Mouse (Mus musculus): Measurements from ENCODE around the gene Card14. TPM values are rescaled to one million over a fixed set of nuclear protein-coding genes. Genes with fewer than 3 reads are reported as not detected.
"Not testable (repeated sequence)": the region's sequence is repeated elsewhere in the genome, so short reads cannot be mapped to it uniquely, and the experiment has no call there.

The Card14 gene
- polyA plus RNA-seq (2012; rRNA removed) = 0.18 and 0.22 TPM in 2 replicates

DNA sequence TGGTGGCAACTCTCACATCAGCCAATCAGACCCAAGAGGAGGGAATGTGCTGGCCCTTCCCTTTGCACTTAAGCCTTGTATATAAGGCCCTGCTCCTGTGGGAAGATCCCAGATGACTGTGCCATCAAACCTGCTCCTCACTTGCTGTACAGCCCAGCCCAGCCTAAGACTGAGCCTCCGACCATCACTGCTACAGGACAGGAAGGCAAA lies at the start of gene Card14:
Gene Card14, plus strand, starts transcription at position 111 of the 210 bp plus-strand sequence.
- DNase-seq (ENCODE audit: low read depth) = no peak
- TF ChIP-seq POLR2A (IDR thresholded peaks at IDR 0.05; ENCODE audit: borderline replicate concordance, extremely low read depth, insufficient read depth, insufficient read length, poor library complexity, severe bottlenecking) = no peak
- no peak for TF ChIP-seq CTCF (IDR thresholded peaks at IDR 0.05; ENCODE audit: borderline replicate concordance, extremely low read depth, insufficient read depth, insufficient read length)

DNA sequence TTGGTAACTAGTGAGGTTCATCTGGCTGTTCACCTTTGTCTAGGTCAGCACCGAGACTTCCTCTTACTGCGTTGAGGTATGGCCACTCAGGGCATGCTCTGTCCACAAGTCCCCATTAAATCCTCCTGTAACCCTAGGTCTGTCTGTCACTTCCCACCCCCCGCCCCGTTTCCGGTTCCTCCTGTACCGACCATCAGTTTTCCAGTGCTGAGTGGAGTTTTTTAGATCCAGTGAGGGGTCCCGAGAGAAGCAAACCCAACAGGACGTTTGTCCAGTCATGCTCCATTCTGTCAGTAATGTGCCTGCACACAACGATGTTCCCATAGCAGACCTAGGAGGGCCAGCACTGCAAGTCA lies 49.4 kb upstream of the Card14 start:
- no peak for DNase-seq (ENCODE audit: low read depth)
- TF ChIP-seq CTCF (IDR thresholded peaks at IDR 0.05; ENCODE audit: borderline replicate concordance, extremely low read depth, insufficient read depth, insufficient read length) (no peak), POLR2A (IDR thresholded peaks at IDR 0.05; ENCODE audit: borderline replicate concordance, extremely low read depth, insufficient read depth, insufficient read length, poor library complexity, severe bottlenecking) (no peak)

DNA sequence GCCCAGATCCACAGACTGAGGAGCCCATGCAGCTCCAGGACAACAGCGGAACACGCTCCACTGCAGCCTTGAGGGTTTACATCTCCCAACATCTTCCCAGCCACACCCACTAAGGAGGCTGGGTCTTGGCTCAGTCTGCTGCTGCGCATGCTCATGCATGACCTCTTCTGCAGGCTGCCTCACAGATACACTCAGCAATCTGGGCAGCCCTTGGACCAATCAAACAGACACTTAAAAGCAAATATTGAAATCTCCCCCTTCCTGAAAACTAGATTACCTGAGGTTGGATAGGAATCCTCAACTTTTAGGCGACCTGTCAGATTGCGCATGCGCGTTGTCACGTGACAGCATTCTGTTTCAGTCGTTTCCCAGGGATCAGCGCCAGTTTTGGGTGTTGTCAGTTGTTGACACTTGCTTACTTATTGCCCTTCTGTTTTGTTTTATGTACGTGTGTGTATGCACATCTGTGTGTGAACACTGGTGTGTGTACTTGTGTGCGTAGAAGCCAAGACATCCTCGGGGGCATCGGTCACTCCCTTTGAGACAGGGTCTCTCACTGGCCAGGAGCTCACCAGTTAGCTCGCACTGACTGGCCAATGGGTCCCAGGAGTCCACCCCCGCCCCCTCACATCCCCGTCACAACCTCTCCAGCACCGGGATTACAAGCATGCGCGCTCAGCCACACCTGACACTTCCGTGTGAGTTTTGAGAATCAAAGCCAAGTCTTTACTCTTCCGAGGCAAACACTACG lies 48.8 kb upstream of the Card14 start:
- TF ChIP-seq CTCF (IDR thresholded peaks at IDR 0.05; ENCODE audit: borderline replicate concordance, extremely low read depth, insufficient read depth, insufficient read length) (no peak), POLR2A (IDR thresholded peaks at IDR 0.05; ENCODE audit: borderline replicate concordance, extremely low read depth, insufficient read depth, insufficient read length, poor library complexity, severe bottlenecking) (no peak)
- DNase-seq (ENCODE audit: low read depth) = peak; percentile 84

DNA sequence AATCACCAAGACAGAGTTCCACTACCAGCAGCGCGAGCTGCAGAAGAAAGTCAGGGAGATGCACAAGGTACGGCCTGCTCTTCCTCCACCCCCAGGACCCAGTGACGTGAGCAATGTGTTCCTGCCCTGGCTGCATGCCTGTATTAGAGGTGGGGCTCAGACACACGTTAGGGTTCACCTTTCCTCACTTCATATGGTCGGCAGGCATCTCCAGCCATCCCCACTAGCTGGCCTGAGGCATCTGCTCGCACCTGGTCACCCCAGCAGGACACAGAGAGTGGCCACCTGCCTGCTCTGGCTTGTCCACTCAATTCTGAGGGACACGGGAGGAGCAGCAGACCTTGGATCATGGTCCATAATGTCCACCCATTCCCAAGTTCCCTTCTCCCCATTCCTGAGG lies 47.6 kb upstream of the Card14 start:
- TF ChIP-seq CTCF (IDR thresholded peaks at IDR 0.05; ENCODE audit: borderline replicate concordance, extremely low read depth, insufficient read depth, insufficient read length) (no peak), POLR2A (IDR thresholded peaks at IDR 0.05; ENCODE audit: borderline replicate concordance, extremely low read depth, insufficient read depth, insufficient read length, poor library complexity, severe bottlenecking) (no peak)
- no peak for DNase-seq (ENCODE audit: low read depth)

DNA sequence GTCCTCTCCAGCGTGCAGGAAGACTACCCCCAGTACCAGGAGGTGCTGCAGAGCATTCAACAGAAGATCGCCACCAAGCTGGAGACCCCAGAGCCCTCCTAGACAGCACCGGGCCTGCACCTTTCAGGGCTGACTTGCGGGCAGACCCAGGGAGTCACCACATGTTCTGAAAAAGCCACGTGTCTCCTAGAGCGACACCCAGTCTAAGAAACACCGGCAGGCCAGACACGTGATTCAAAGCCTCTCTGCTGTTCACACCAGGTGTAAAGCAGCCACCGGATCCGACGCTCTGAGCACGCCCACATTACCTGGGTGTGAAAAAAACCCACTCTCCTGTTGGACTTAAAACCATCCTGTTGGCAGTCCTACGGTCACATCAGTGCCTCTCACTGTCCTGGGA lies 43.2 kb upstream of the Card14 start:
- DNase-seq (ENCODE audit: low read depth) = no peak
- TF ChIP-seq CTCF (IDR thresholded peaks at IDR 0.05; ENCODE audit: borderline replicate concordance, extremely low read depth, insufficient read depth, insufficient read length) = no peak
- TF ChIP-seq POLR2A (IDR thresholded peaks at IDR 0.05; ENCODE audit: borderline replicate concordance, extremely low read depth, insufficient read depth, insufficient read length, poor library complexity, severe bottlenecking) = no peak

DNA sequence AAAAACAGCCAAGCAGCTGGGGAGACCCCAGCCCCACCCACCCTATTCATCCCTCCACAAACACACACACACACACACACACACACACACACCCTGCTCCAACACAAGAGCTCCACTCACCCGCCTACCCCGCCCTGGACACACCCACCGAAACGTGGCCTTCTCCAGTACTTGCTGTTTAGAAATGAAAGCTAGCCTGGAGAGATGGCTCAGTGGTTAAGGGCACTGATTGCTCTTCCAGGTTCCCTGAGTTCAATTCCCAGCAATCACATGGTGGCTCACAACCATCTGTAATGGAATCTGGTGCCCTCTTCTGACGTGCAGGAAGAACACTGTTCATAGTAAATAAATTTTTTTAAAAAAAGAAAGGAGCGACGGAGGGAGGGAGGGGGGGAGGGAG lies 41.8 kb upstream of the Card14 start:
- TF ChIP-seq CTCF (IDR thresholded peaks at IDR 0.05; ENCODE audit: borderline replicate concordance, extremely low read depth, insufficient read depth, insufficient read length) (no peak), POLR2A (IDR thresholded peaks at IDR 0.05; ENCODE audit: borderline replicate concordance, extremely low read depth, insufficient read depth, insufficient read length, poor library complexity, severe bottlenecking) (no peak)
- DNase-seq (ENCODE audit: low read depth) = no peak

DNA sequence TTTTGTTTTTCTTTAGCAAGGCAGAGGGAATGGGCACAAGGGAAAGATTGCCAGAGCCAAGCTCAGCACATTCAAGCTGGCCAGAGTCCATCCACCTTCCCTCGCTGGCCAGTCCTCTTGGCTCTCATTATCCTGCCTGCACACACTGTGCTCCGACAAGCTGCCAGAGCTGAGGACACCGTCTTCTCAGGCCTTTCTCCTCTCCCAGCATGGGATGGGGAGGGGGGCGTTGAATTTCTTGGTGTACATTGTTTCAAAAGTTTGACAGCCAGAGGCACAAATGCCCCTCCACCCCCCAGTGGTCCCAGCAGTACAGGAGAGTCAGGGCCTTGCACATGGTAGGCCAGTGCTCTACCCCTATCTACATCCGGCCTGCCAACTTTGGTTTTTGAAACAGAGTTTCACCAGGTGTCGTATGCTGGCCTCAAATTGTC lies 40.3 kb upstream of the Card14 start:
- TF ChIP-seq POLR2A (IDR thresholded peaks at IDR 0.05; ENCODE audit: borderline replicate concordance, extremely low read depth, insufficient read depth, insufficient read length, poor library complexity, severe bottlenecking) = no peak
- TF ChIP-seq CTCF (IDR thresholded peaks at IDR 0.05; ENCODE audit: borderline replicate concordance, extremely low read depth, insufficient read depth, insufficient read length) = no peak
- peak; percentile 52 for DNase-seq (ENCODE audit: low read depth)

DNA sequence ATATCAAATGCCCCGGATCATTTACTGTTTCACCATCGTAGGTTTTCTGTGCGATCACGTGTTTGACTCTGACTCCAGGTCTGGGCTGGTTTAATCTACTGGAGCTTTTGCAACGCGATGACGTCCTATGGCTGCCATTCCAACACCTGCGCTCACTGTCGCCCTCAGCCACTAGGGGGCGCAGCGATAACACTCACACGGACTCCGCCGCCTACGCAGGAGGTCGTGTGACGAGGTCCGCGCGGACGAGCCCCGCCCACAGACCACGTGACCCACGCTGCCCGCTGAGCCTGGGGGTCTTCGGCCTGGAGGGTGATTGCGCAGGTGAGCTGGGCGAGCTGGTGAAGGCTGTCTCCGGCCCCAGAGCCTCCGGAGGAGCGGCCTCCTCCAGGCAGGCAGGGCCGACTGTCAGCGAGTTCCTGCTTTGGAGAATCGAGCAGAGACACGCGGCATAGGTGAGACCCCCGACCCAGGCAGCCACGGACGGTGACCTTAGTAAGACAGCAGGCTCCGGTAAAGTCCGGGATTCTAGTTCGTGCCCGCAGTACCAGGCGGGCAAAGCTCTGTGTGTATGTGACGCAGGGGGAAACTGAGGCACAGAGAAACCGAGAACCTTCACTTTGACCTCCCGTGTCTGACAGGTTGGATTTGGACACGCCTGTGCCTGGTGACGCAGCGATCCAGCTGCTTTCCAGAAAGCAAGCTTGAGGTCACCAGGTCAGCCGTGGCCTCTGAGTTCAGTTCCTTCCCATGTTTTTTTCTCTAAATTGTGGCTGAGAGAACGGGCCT lies 39.6 kb upstream of the Card14 start, which contains the start of gene Gaa:
Gene Gaa, plus strand, starts transcription at position 120 of the 789 bp plus-strand sequence.
- DNase-seq (ENCODE audit: low read depth) = peak; percentile 96
- TF ChIP-seq POLR2A (IDR thresholded peaks at IDR 0.05; ENCODE audit: borderline replicate concordance, extremely low read depth, insufficient read depth, insufficient read length, poor library complexity, severe bottlenecking) (peak; percentile 43; the same call in 1 of the 2 replicates), CTCF (IDR thresholded peaks at IDR 0.05; ENCODE audit: borderline replicate concordance, extremely low read depth, insufficient read depth, insufficient read length) (peak; percentile 98)

DNA sequence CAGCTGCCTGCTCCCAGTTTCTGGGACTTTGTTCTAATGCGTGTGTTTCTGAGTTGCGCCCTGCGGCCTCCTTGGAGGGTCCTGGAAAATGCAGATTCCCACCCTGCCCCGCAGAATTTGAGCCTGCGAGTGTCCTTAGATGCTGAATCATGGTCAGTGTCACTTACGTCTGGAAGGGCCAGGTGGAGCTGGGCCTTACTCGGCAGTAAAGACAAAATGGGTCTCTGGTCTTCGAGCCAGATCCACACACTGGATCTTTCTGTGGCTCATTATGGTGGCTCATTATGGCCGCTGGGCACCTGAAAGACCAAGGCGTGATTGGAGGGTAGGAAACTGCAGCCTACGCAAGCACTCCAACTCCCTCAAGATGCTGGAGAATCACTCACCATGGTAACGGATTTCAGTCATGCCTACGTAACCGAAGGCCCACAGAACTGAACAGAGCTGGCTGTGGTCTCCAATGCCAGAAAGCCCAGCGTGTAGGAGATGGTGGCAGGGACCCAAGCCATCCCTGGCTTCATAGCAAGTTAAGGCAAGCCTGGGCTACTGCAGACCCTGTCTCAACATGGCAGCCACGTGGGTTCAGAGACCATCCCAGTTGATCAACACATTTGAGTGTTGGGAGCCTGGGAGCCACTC lies 38.9 kb upstream of the Card14 start:
- TF ChIP-seq CTCF (IDR thresholded peaks at IDR 0.05; ENCODE audit: borderline replicate concordance, extremely low read depth, insufficient read depth, insufficient read length) (no peak), POLR2A (IDR thresholded peaks at IDR 0.05; ENCODE audit: borderline replicate concordance, extremely low read depth, insufficient read depth, insufficient read length, poor library complexity, severe bottlenecking) (no peak)

DNA sequence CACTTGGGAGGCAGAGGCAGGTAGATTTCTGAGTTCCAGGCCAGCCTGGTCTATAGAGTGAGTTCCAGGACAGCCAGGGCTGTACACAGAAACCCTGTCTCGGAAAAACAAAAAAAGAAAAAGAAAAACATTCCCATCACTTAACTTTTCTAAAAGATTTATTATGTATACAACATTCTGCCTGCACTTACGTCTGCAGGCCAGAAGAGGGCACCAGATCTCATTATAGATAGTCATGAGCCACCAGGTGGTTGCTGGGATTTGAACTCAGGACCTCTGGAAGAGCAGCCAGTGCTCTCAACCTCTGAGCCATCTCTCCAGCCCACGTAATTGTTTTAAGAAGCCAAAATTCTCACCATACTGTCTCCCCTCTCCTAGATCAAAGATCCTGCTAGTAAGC lies 35.1 kb upstream of the Card14 start:
- not testable (repeated sequence) for DNase-seq (ENCODE audit: low read depth)
- TF ChIP-seq CTCF (IDR thresholded peaks at IDR 0.05; ENCODE audit: borderline replicate concordance, extremely low read depth, insufficient read depth, insufficient read length) = peak; percentile 34; the same call in 1 of the 2 replicates

More for the DNA sequence above, 38.9 kb upstream of the Card14 start:
- DNase-seq (ENCODE audit: low read depth) = peak; percentile 57

DNA sequence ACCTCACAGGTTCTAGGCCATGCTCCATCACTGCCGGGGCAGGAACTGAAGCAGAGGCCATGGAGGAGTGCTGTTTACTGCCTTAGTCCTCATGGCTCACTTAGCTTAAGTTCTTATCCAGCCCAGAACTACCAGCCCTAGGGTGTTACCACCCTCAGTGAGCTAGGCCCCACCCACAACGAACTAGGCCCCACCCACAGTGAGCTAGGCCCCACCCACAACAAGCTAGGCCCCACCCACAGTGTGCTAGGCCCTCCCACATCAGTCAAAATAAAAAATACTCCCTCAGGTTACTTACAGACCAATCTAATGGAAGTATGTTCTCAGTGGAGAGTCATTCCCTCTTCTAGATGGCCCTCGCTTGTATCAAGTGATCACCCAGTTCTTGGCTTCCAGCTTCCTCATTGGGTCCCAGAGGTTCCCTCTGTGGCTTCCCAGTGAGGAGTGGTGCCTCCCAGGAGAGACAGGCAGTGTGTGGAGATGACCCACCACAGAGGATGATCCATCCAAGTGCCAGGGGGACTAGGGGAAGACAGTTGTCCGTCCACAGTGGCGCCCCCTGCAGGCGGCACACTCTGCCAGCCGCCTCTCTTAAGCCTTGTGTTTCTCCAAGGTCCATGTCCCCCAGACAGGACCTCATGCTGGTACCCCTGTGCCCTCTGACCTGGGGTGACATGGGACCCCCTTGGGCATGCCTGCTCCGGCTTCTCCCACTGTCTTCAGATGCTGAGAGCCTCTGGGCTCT lies 34.2 kb upstream of the Card14 start:
- TF ChIP-seq POLR2A (IDR thresholded peaks at IDR 0.05; ENCODE audit: borderline replicate concordance, extremely low read depth, insufficient read depth, insufficient read length, poor library complexity, severe bottlenecking) = no peak
- peak; percentile 32 for TF ChIP-seq CTCF (IDR thresholded peaks at IDR 0.05; ENCODE audit: borderline replicate concordance, extremely low read depth, insufficient read depth, insufficient read length)
- no peak for DNase-seq (ENCODE audit: low read depth)

All from brain, embryonic 14.5 days (tissue).